In the genomic region with DNA sequence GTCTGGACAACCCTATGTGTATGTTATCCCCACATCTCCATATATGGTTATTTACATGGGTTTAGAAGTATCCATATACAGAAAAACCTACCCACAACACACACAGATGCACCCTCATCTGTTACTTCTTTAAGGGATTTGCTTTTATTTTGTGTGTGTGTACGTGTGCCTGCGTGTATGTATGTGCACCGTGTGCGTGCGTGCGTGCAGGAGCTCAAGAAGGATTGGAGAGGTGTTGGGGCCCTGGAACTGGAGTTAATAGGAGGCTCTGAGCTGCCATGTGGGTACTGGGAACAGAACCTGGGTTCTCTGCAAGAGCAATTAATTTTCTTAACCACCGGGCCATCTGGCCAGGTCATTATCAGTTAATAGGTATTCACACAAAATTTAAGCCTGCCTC, we compare ENCODE assay signal across 8 mouse cellular contexts. TPM values are rescaled to one million over a fixed set of nuclear protein-coding genes. Genes with fewer than 3 reads are reported as not detected.
DNase-seq lines count a peak whose midpoint lies in the region; ATAC-seq and TF ChIP-seq lines count a peak whose summit lies in the region.

No protein-coding gene starts in this region.

- peaks cover 12% of the 10 kb centered on the region for H3K4me1 ChIP-seq in heart, embryonic 12.5 days (replicated peaks)
- peaks cover 22% of the 10 kb centered on the region for H3K4me1 ChIP-seq in E14TG2a.4 (replicated peaks; ENCODE audit: low read depth, low read length)
- H3K4me1 ChIP-seq in forebrain, embryonic 14.5 days (ENCODE audit: control insufficient read depth, insufficient read depth, low read length), result peaks cover 8% of the 10 kb centered on the region
- H3K4me1 ChIP-seq in liver, embryonic 15.5 days (replicated peaks), result peaks cover 36% of the 10 kb centered on the region

- no peak for DNase-seq in heart, postnatal 25 days (ENCODE audit: low spot score)
- DNase-seq in forebrain, embryonic 14.5 days (ENCODE audit: low spot score), result no peak
- DNase-seq in adrenal gland, adult 8-10 months, result no peak
- no peak for DNase-seq in layer of hippocampus, adult 9-11 months
- DNase-seq in yolk sac, embryonic 10.5 days (ENCODE audit: low spot score), result no peak

- H3K4me2 ChIP-seq in heart, embryonic 12.5 days, result peak overlapping the region; percentile 75
- peak overlapping the region; percentile 86 for H3K4me2 ChIP-seq in forebrain, embryonic 14.5 days (ENCODE audit: low read length)
- H3K4me2 ChIP-seq in liver, embryonic 15.5 days, result peak overlapping the region; percentile 76

- peak overlapping the region; percentile 81 for H3K4me3 ChIP-seq in heart, embryonic 12.5 days
- H3K4me3 ChIP-seq in E14TG2a.4 (replicated peaks; ENCODE audit: low read length), result peak overlapping the region; percentile 86
- H3K4me3 ChIP-seq in forebrain, embryonic 14.5 days (ENCODE audit: low read depth, low read length), result peak overlapping the region; percentile 61
- H3K4me3 ChIP-seq in liver, embryonic 15.5 days (replicated peaks), result peak overlapping the region; percentile 70

- H3K27ac ChIP-seq in heart, embryonic 12.5 days (ENCODE audit: poor library complexity, severe bottlenecking), result peak overlapping the region; percentile 6; the same call in 1 of the 2 replicates
- H3K27ac ChIP-seq in forebrain, embryonic 14.5 days (ENCODE audit: low read depth, low read length), result no peak overlapping the region
- H3K27ac ChIP-seq in liver, embryonic 15.5 days (replicated peaks), result peak overlapping the region; percentile 85

- H3K36me3 ChIP-seq in heart, embryonic 12.5 days, result peaks cover 29% of the 10 kb centered on the region
- H3K36me3 ChIP-seq in E14TG2a.4 (ENCODE audit: insufficient read depth, low read length), result peaks cover 34% of the 10 kb centered on the region
- H3K36me3 ChIP-seq in forebrain, embryonic 14.5 days (ENCODE audit: control insufficient read depth, insufficient read depth, low read length), result peaks cover 26% of the 10 kb centered on the region
- H3K36me3 ChIP-seq in liver, embryonic 15.5 days (replicated peaks), result peaks cover 24% of the 10 kb centered on the region

- no peak for TF ChIP-seq CTCF in E14TG2a.4 (conservative IDR thresholded peaks at IDR 0.05; ENCODE audit: low read length)

- H3K9me3 ChIP-seq in heart, embryonic 12.5 days (replicated peaks), result no peaks in the 10 kb centered on the region
- no peaks in the 10 kb centered on the region for H3K9me3 ChIP-seq in E14TG2a.4 (ENCODE audit: low read length)
- H3K9me3 ChIP-seq in forebrain, embryonic 14.5 days (replicated peaks; ENCODE audit: control insufficient read depth, low read length), result no peaks in the 10 kb centered on the region
- no peaks in the 10 kb centered on the region for H3K9me3 ChIP-seq in liver, embryonic 15.5 days (replicated peaks)

- intact Hi-C loops in heart, postnatal 25 days (cut with DNase I), result no loop called here

- H3K27me3 ChIP-seq in heart, embryonic 12.5 days (replicated peaks), result no peaks in the 10 kb centered on the region
- no peaks in the 10 kb centered on the region for H3K27me3 ChIP-seq in E14TG2a.4 (ENCODE audit: insufficient read depth, low read length)
- H3K27me3 ChIP-seq in forebrain, embryonic 14.5 days (replicated peaks; ENCODE audit: control insufficient read depth, insufficient read depth, low read length), result no peaks in the 10 kb centered on the region
- no peaks in the 10 kb centered on the region for H3K27me3 ChIP-seq in liver, embryonic 15.5 days

- WGBS in heart, embryonic 12.5 days, result 76% methylated on average over 7 of the region's 7 CpGs
- WGBS in forebrain, embryonic 14.5 days, result 84% methylated on average over 7 of the region's 7 CpGs
- WGBS in liver, embryonic 15.5 days (ENCODE audit: insufficient replicate concordance), result 58% methylated on average over 7 of the region's 7 CpGs

- peak overlapping the region; percentile 75 for H3K9ac ChIP-seq in heart, embryonic 12.5 days
- peak overlapping the region; percentile 68 for H3K9ac ChIP-seq in forebrain, embryonic 14.5 days (ENCODE audit: low read length)
- H3K9ac ChIP-seq in liver, embryonic 15.5 days, result peak overlapping the region; percentile 71

- ATAC-seq in heart, embryonic 12.5 days (ENCODE audit: insufficient number of reproducible peaks, low FRiP score), result no peak
- ATAC-seq in forebrain, embryonic 14.5 days, result no peak
- ATAC-seq in liver, embryonic 15.5 days (ENCODE audit: insufficient read depth), result no peak

RNA-seq across cellular contexts. Expression of gene Mrps21, which starts 0.7 kb away (rescaled TPM):
- 405 and 408 TPM in 2 replicates for polyA plus RNA-seq in heart, embryonic 12.5 days (2016; fragmentation: Nextera tagmentation; extraction: Ambion mirVana)
- total RNA-seq in heart, postnatal 25 days (2021), result 100 to 1,000 TPM; 315 to 318 TPM
- polyA plus RNA-seq in forebrain, embryonic 14.5 days (2014; fragmentation: Nextera tagmentation; extraction: Ambion mirVana), result 280 and 333 TPM in 2 replicates
- polyA plus RNA-seq in liver, embryonic 15.5 days (2015; fragmentation: Nextera tagmentation; extraction: Ambion mirVana), result 141 and 166 TPM in 2 replicates
- 100 to 1,000 TPM; 192 to 303 (median 226) TPM for total RNA-seq in adrenal gland, adult 8-10 months (2022)

RNA-seq across cellular contexts. Expression of gene Ciart, which starts 10.0 kb away (rescaled TPM):
- 5.5 and 6.8 TPM in 2 replicates for polyA plus RNA-seq in heart, embryonic 12.5 days (2016; fragmentation: Nextera tagmentation; extraction: Ambion mirVana)
- 10 to 100 TPM in 1 of 2 experiments, 1 to 10 TPM in 1; 2.1 to 12.9 TPM for total RNA-seq in heart, postnatal 25 days (2021)
- 2.7 and 2.8 TPM in 2 replicates for polyA plus RNA-seq in forebrain, embryonic 14.5 days (2014; fragmentation: Nextera tagmentation; extraction: Ambion mirVana)
- 1.2 and 1.4 TPM in 2 replicates for polyA plus RNA-seq in liver, embryonic 15.5 days (2015; fragmentation: Nextera tagmentation; extraction: Ambion mirVana)
- total RNA-seq in adrenal gland, adult 8-10 months (2022), result 10 to 100 TPM in 1 of 4 experiments, 1 to 10 TPM in 3; 3.6 to 12.3 (median 5.9) TPM

RNA-seq across cellular contexts. Expression of gene Prpf3, which starts 16.4 kb away (rescaled TPM):
- polyA plus RNA-seq in heart, embryonic 12.5 days (2016; fragmentation: Nextera tagmentation; extraction: Ambion mirVana), result 36.6 and 36.7 TPM in 2 replicates
- 10 to 100 TPM; 21.1 to 23.1 TPM for total RNA-seq in heart, postnatal 25 days (2021)
- 40.7 and 47.4 TPM in 2 replicates for polyA plus RNA-seq in forebrain, embryonic 14.5 days (2014; fragmentation: Nextera tagmentation; extraction: Ambion mirVana)
- polyA plus RNA-seq in liver, embryonic 15.5 days (2015; fragmentation: Nextera tagmentation; extraction: Ambion mirVana), result 22.7 and 23.9 TPM in 2 replicates
- 10 to 100 TPM; 27.8 to 43.0 (median 35.6) TPM for total RNA-seq in adrenal gland, adult 8-10 months (2022)

RNA-seq across cellular contexts. Expression of gene BC028528, which starts 19.8 kb away (rescaled TPM):
- 26.1 and 26.3 TPM in 2 replicates for polyA plus RNA-seq in heart, embryonic 12.5 days (2016; fragmentation: Nextera tagmentation; extraction: Ambion mirVana)
- 10 to 100 TPM in 1 of 2 experiments, 1 to 10 TPM in 1; 7.2 to 13.9 TPM for total RNA-seq in heart, postnatal 25 days (2021)
- 13.1 and 15.4 TPM in 2 replicates for polyA plus RNA-seq in forebrain, embryonic 14.5 days (2014; fragmentation: Nextera tagmentation; extraction: Ambion mirVana)
- polyA plus RNA-seq in liver, embryonic 15.5 days (2015; fragmentation: Nextera tagmentation; extraction: Ambion mirVana), result 6.6 and 7.0 TPM in 2 replicates
- 10 to 100 TPM in 1 of 4 experiments, 1 to 10 TPM in 3; 8.0 to 10.5 (median 8.8) TPM for total RNA-seq in adrenal gland, adult 8-10 months (2022)

RNA-seq across cellular contexts. Expression of gene Aph1a, which starts 21.7 kb away (rescaled TPM):
- 31.8 and 33.8 TPM in 2 replicates for polyA plus RNA-seq in heart, embryonic 12.5 days (2016; fragmentation: Nextera tagmentation; extraction: Ambion mirVana)
- 100 to 1,000 TPM; 110 to 120 TPM for total RNA-seq in heart, postnatal 25 days (2021)
- 48.8 and 51.7 TPM in 2 replicates for polyA plus RNA-seq in forebrain, embryonic 14.5 days (2014; fragmentation: Nextera tagmentation; extraction: Ambion mirVana)
- polyA plus RNA-seq in liver, embryonic 15.5 days (2015; fragmentation: Nextera tagmentation; extraction: Ambion mirVana), result 11.8 and 13.3 TPM in 2 replicates
- total RNA-seq in adrenal gland, adult 8-10 months (2022), result 100 to 1,000 TPM; 114 to 155 (median 121) TPM
